Mouse (Mus musculus): Measurements from ENCODE around the gene Slbp. TPM values are rescaled to one million over a fixed set of nuclear protein-coding genes. Genes with fewer than 3 reads are reported as not detected.

The Slbp gene
- total RNA-seq, 2 experiments from 2014 or later: 6.3 to 7.7 TPM

DNA sequence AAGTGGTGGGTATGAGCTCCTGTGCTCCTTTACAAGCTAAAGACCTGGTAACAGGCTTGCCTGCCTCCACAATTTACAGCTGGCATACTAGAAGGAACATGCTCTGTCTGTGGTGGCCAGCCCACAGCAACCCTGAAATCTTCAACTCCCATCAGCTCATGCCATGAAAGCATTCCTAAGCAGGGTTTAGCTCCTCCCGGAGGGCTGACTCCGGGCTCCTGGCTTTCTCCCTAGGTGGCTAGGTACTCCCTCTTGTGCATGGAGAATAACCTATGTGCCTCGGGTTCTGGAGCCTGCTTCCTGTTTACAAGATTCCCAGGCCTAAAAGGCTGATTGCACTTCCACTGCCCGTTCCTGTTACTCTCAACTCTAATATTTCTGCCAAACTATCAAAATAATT lies 13.5 kb downstream of the Slbp start:
- H3K27ac ChIP-seq: peak overlapping the region; percentile 78

DNA sequence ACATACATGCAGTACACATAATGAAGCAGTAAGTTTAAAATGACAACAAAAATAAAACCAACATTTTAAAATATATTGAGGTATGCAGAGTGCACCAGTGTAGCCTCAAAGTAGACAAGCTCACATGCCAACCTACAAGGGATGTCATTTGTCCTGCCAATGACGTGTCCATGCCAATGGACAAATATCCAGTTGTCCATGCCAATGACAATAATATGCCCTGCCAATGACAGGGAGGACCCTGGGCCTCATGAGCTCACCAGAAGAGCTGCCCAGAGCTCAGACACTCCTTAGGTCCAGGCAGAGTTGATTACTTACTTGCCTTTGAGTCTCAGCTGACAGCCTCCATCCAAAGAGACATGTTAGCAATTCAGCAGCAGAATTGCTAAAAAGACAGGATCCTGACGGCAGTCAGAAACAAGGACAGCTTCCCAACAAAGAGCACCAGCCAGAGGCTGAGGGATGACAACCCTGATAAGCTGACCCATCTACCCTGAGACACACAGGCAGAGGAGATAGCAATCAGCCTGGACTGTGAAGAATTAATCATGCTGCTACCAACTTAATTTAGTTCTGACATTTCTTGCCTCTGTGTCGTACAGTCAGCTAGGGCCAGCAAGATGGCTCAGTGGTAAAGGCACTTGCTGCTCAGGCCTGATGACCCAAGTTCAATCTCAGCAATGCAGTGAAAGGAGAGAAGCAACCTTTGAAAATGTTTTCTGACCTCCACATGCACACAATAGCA lies 14.6 kb downstream of the Slbp start:
- H3K4me3 ChIP-seq: no peak overlapping the region
- DNase-seq: peak; percentile 28
- TF ChIP-seq CTCF (IDR thresholded peaks at IDR 0.05): no peak
- peak overlapping the region; percentile 78 for H3K27ac ChIP-seq
- intact Hi-C loops (cut with DNase I): no loop called here

More for the DNA sequence above, 13.5 kb downstream of the Slbp start:
- no peak for TF ChIP-seq CTCF (IDR thresholded peaks at IDR 0.05)
- intact Hi-C loops (cut with DNase I): no loop called here
- H3K4me3 ChIP-seq: no peak overlapping the region
- DNase-seq: no peak

DNA sequence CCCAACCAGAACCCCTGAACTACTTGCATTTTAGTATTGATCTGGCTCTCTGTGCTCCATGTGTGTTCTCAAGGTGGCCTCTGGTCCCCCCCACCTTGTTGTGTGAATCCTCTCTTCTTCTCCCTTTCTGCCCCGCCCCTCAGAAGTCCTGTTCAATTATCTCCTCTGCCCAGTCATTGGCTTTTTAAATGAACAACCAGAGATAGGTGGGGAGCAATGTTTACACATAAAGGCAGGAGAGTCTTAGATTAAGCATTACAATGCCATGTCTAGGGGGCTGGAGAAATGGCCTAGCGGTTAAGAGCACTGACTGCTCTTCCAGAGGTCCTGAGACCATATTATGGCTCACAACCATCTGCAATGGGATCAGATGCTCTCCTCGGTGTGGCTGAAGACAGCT lies 17.0 kb downstream of the Slbp start:
- Histone ChIP-seq H3K27ac (no peak overlapping the region), H3K4me3 (no peak overlapping the region)
- no peak for TF ChIP-seq CTCF (IDR thresholded peaks at IDR 0.05)
- intact Hi-C loops (cut with DNase I): no loop called here
- no peak for DNase-seq

DNA sequence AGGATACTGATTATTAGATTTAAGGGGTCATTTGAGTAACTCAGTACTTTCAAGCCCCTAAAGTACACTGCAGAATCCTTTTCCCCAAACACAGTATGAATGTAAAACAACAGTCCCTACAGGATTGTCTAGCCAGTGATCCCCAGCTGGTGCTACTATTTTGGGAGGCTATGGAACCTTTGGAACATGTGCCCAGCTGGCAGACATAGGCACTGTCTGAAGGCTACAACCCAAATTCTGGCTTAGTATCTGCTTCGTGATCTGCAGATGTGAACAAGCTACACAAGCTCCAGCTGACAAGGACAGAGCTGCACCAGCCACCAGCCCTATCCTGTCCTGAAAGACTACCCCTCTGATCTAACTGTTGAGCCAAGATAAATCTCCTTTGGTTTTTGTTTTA lies 19.8 kb downstream of the Slbp start:
- Histone ChIP-seq H3K4me3 (no peak overlapping the region), H3K27ac (peak overlapping the region; percentile 97)
- no peak for TF ChIP-seq CTCF (IDR thresholded peaks at IDR 0.05)
- peak; percentile 69 for DNase-seq
- intact Hi-C loops (cut with DNase I): no loop called here

DNA sequence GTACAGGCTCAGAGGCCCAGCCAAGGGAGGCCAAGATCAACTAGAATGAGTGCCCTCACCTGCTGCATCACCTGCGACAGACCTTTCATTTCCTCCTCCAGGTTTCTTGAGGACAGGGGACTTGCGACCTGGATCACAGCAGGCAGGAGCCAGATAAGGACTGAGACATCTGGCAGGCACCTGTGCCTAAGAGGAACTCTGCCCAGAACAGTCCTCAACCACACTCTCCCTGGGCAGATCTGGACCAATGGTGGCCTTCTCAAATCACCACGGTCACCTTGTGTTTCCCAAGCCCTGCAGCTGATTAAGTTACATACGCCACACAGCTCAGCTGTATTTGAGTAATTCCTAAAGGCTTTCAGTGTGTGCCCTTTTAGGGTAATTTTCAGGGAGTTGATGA lies 21.8 kb downstream of the Slbp start:
- peak; percentile 85 for DNase-seq
- Histone ChIP-seq H3K4me3 (peak overlapping the region; percentile 97), H3K27ac (peak overlapping the region; percentile 97)
- intact Hi-C loops (cut with DNase I): no loop called here
- TF ChIP-seq CTCF (IDR thresholded peaks at IDR 0.05): no peak

DNA sequence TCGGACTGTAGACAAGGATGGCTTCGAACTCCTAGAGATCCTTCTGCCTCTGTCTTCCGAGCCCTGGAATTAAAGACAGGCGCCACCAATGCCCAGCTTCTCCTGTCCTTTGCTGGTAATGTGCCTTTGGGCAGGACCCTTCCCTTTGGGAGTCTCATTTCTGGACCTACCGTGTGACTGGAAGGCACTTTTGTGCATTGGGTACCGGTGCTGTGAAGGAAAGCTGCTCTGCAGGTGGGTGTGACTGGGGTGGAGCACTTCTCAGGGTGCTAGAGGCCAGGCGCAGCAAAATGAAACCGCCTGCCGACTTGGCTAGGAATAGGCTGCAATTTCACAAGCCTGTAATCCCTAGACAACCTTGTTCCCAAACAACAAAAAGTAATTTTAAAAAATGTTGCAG lies 22.3 kb downstream of the Slbp start:
- no peak for TF ChIP-seq CTCF (IDR thresholded peaks at IDR 0.05)
- H3K4me3 ChIP-seq: peak overlapping the region; percentile 97
- intact Hi-C loops (cut with DNase I): no loop called here
- DNase-seq: peak; percentile 80
- peak overlapping the region; percentile 97 for H3K27ac ChIP-seq

DNA sequence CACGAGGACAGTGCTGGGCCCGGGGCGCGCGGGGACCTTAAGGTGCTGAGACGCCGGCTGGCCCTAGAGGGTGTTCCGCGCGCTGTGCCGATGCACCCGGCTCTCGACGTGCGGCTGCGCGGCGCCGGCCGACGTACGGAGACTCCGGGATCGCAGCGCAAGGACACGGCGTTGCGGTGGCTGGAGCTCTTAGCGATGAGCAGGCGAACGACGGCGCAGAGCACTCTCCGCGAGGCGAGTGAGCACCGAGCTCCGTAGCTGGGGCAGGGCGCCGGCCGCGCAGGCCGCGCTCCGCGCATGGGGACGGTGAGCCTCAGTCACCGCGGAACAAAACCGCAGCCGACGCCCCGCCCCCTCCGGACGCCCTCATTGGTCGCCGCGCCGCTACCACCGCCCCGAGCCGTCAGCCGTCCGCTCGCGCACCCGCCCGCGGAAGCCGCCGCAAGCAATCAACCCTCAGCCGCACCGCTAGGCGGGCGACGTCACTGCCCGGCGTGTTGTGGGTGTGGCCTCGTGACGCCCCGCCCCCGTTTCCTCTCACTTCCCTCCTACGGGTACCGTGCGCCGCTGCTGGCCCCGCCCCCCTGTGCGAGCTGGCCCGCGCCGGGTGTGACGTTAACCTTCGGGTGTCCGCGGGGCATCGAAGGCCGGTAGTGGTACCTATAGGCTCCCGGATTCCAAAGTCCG lies 22.9 kb downstream of the Slbp start, which contains the start of the genes Fam53a and Gm9903:
Gene Fam53a (minus strand): TSS at position 335 of the 687 bp plus-strand sequence.
Gene Gm9903 (plus strand): TSS at position 625 of the 687 bp plus-strand sequence.
- DNase-seq: peak; percentile 100
- intact Hi-C loops (cut with DNase I): loop anchor here (10.0 kb wide), 1 partner anchor 765 kb away; the partner anchor contains the start of gene Depdc5
- TF ChIP-seq CTCF (IDR thresholded peaks at IDR 0.05): peak; percentile 26
- H3K27ac ChIP-seq: peak within 1 kb of the TSS; percentile 97
- peak within 1 kb of the TSS; percentile 97 for H3K4me3 ChIP-seq

DNA sequence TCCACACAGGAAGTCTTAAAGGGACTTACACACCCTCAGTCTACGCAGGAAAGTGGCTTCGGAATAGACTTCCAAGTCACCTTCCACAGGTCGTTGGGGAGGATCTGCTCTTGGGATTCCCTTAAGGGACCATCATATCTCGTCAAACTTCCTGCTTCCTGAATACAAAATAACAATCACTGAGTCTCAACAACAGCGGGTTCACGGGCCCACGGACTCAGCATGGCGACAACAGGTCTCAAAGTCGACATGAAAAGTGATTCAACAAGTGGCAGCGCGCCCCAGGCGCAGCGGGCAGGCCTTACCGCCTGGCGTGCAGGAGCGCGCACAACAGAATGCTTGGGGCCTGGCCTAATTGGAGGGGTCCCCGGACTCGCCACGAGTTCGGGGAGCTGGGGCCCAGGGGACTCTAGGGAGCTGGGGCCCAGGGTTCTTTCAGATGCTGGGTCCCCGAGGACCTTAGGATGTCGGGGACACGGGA lies 23.5 kb downstream of the Slbp start:
- H3K27ac ChIP-seq: peak overlapping the region; percentile 97
- TF ChIP-seq CTCF (IDR thresholded peaks at IDR 0.05): no peak
- H3K4me3 ChIP-seq: peak overlapping the region; percentile 97
- intact Hi-C loops (cut with DNase I): loop anchor here (10.0 kb wide), 1 partner anchor 764 kb away; the partner anchor contains the start of gene Depdc5
- peak; percentile 80 for DNase-seq

DNA sequence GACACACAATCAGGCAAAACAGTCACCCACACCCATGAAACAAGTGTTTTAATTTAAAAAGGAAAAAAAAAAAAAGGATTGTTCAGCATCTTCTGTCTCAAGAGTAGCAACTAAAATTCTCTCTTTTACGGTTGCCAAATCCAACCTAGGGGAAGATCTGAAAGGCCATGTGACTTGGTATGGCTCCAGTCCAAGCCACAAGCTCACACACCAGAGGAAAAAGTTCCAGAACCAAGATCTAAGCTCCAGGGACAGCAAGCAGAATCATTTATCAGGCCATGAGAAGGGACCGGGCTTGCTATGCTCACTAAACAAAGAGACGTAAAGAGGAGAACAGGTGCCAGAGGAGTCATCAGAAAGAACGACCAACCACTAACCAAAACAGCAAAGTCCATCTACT lies 24.4 kb downstream of the Slbp start:
- DNase-seq: peak; percentile 31
- TF ChIP-seq CTCF (IDR thresholded peaks at IDR 0.05): no peak

DNA sequence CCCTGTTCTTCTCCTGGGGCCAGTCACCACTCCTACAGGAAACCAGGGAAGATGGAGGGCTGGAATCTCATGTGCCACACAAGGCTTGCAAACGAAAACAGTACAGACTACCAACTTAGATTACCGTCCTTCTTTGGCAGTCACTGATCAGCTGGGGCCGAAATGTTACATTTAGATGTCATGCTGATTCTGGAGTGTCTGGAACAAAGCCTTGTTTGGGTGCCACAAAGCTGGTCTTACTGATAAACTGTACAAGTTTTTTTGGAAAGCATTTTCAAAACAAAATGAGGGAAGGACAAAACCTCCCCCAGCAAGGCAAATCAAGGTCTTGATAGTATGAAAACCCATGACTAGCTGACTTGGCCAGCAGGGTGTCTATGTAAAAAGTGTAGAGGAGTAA lies 28.6 kb downstream of the Slbp start:
- intact Hi-C loops (cut with DNase I): loop anchor here (10.0 kb wide), 1 partner anchor 759 kb away; the partner anchor contains the start of gene Depdc5
- TF ChIP-seq CTCF (IDR thresholded peaks at IDR 0.05): no peak
- no peak overlapping the region for H3K4me3 ChIP-seq
- DNase-seq: no peak
- H3K27ac ChIP-seq: 0 out of 2 replicates have a peak overlapping the region, but pooled peaks have one; percentile 4

More for the DNA sequence above, 24.4 kb downstream of the Slbp start:
- Histone ChIP-seq H3K4me3 (peak overlapping the region; percentile 97), H3K27ac (peak overlapping the region; percentile 97)
- intact Hi-C loops (cut with DNase I): loop anchor here (10.0 kb wide), 1 partner anchor 763 kb away; the partner anchor contains the start of gene Depdc5

DNA sequence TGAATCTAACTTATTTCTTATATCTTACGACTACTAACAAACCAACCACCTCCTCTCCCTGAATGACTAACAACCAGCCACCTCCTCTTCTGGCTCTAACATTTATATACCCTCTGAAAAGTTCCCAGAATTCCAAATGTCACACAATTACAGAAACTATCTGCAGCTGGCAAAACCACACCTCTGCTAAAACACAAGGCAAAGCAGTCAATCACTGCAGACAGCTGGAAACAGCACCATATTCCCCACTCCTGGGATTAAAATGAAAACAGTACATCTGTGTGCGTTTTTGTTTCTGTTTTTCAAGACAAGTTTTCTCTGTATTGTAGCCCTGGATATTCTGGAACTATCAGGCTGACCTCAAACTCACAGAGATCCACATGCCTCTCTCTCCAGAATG lies 29.7 kb downstream of the Slbp start:
- Histone ChIP-seq H3K4me3 (no peak overlapping the region), H3K27ac (peak overlapping the region; percentile 8; the same call in 1 of the 2 replicates)
- intact Hi-C loops (cut with DNase I): loop anchor here (10.0 kb wide), 1 partner anchor 758 kb away; the partner anchor contains the start of gene Depdc5
- no peak for TF ChIP-seq CTCF (IDR thresholded peaks at IDR 0.05)
- no peak for DNase-seq

DNA sequence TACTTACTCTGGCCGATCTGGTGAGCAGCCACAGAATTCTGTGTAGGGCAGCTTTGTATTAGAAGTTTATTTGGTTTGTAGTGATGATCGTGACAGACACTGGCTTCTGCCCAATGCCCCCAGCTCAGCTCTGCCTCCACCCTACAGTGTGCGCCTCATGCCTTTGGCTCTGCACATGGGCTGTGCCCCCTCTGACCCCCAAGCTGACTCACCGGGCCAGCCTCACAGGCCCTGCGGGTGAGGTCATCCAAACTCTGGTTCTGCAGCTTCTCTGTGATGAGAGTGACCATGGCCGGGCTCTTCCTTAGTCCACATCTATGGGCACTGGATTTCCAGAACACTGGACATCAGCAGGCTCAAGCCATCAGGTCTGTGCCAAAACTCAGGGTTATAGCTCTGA lies 38.0 kb downstream of the Slbp start:
- TF ChIP-seq CTCF (IDR thresholded peaks at IDR 0.05): no peak
- Histone ChIP-seq H3K27ac (no peak overlapping the region), H3K4me3 (no peak overlapping the region)
- intact Hi-C loops (cut with DNase I): no loop called here
- DNase-seq: peak; percentile 27

DNA sequence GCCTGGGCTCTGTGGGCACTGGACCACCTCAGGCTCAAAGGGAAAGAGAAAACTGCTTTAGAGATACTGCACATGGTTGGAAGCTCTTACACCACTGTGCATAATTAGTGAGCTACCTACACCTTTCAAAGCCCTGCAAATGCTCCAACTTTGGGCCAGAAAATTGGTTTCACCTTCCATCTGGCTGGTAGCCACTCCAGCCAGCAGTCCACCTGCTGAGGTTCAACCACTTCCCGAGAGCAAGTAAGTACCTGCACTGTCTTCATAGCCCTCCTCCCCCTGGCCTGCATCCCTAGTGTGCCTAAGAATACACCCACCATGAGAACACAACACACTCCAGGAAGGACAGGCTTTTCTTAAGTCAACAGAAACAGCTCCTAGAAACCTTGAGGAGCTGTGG lies 40.6 kb downstream of the Slbp start:
- DNase-seq: no peak
- intact Hi-C loops (cut with DNase I): no loop called here
- no peak for TF ChIP-seq CTCF (IDR thresholded peaks at IDR 0.05)
- Histone ChIP-seq H3K27ac (no peak overlapping the region), H3K4me3 (no peak overlapping the region)
